Mouse (Mus musculus): Measurements from ENCODE around the gene Glrp1. TPM values are rescaled to one million over a fixed set of nuclear protein-coding genes. Genes with fewer than 3 reads are reported as not detected.

Glrp1 gene
- polyA plus RNA-seq, 1 experiment, result 5.0 TPM

GRCm38 (mm10) chr1:88536308-88536707, 26.4 kb upstream of the Glrp1 start:
- TF ChIP-seq TCF3 (IDR thresholded peaks at IDR 0.05; ENCODE audit: insufficient read length, low read depth) (no peak), MYOD1 (IDR thresholded peaks at IDR 0.05; ENCODE audit: control insufficient read depth in 1 of 3, insufficient read length in 2 of 3, low read depth in 2 of 3) (no peak), POLR2A (IDR thresholded peaks at IDR 0.05; ENCODE audit: insufficient read length, low read depth) (no peak), E2F4 (IDR thresholded peaks at IDR 0.05; ENCODE audit: insufficient read depth) (no peak), SRF (IDR thresholded peaks at IDR 0.05; ENCODE audit: control insufficient read depth, insufficient read length, low read depth) (no peak), MAX (IDR thresholded peaks at IDR 0.05; ENCODE audit: low read depth) (no peak), TCF12 (IDR thresholded peaks at IDR 0.05; ENCODE audit: insufficient read depth, poor library complexity, severe bottlenecking) (no peak), REST (IDR thresholded peaks at IDR 0.05; ENCODE audit: insufficient read depth, insufficient read length) (no peak), POLR2AphosphoS2 (IDR thresholded peaks at IDR 0.05; ENCODE audit: insufficient read length, low read depth) (no peak), MYOG (IDR thresholded peaks at IDR 0.05; ENCODE audit: control insufficient read depth in 1 of 3, insufficient read depth in 1 of 3, insufficient read length in 2 of 3, low read depth in 2 of 3) (no peak), USF1 (IDR thresholded peaks at IDR 0.05; ENCODE audit: low read depth) (no peak), CEBPB (IDR thresholded peaks at IDR 0.05; ENCODE audit: insufficient read depth, poor library complexity, severe bottlenecking) (no peak)
- no peak overlapping the region for H3K4me3 ChIP-seq
- no peaks in the 10 kb centered on the region for H3K36me3 ChIP-seq (ENCODE audit: control insufficient read depth, insufficient read depth)
- H3K4me2 ChIP-seq (ENCODE audit: low read depth), result no peak overlapping the region
- no peaks in the 10 kb centered on the region for H3K27me3 ChIP-seq (ENCODE audit: control insufficient read depth, insufficient read depth, insufficient read length)
- no peaks in the 10 kb centered on the region for H3K79me2 ChIP-seq (ENCODE audit: control insufficient read depth, insufficient read depth)
- H3ac ChIP-seq (ENCODE audit: control insufficient read depth, insufficient read length), result no peak overlapping the region

GRCm38 (mm10) chr1:88534091-88534490, 24.2 kb upstream of the Glrp1 start:
- H3K4me2 ChIP-seq (ENCODE audit: low read depth), result peak overlapping the region; percentile 70
- H3K4me3 ChIP-seq, result no peak overlapping the region
- H3K27me3 ChIP-seq (ENCODE audit: control insufficient read depth, insufficient read depth, insufficient read length), result no peaks in the 10 kb centered on the region
- H3ac ChIP-seq (ENCODE audit: control insufficient read depth, insufficient read length), result no peak overlapping the region
- TF ChIP-seq TCF3 (IDR thresholded peaks at IDR 0.05; ENCODE audit: insufficient read length, low read depth) (no peak), SRF (IDR thresholded peaks at IDR 0.05; ENCODE audit: control insufficient read depth, insufficient read length, low read depth) (no peak), CEBPB (IDR thresholded peaks at IDR 0.05; ENCODE audit: insufficient read depth, poor library complexity, severe bottlenecking) (0 out of 2 replicates have a peak, but pooled peaks have one; percentile 33), TCF12 (IDR thresholded peaks at IDR 0.05; ENCODE audit: insufficient read depth, poor library complexity, severe bottlenecking) (no peak), E2F4 (IDR thresholded peaks at IDR 0.05; ENCODE audit: insufficient read depth) (peak; percentile 90)
- no peaks in the 10 kb centered on the region for H3K36me3 ChIP-seq (ENCODE audit: control insufficient read depth, insufficient read depth)
- no peaks in the 10 kb centered on the region for H3K79me2 ChIP-seq (ENCODE audit: control insufficient read depth, insufficient read depth)

- TF ChIP-seq TCF3 (IDR thresholded peaks at IDR 0.05; ENCODE audit: insufficient read length, low read depth) (no peak), POLR2A (IDR thresholded peaks at IDR 0.05; ENCODE audit: insufficient read length, low read depth) (no peak), POLR2AphosphoS2 (IDR thresholded peaks at IDR 0.05; ENCODE audit: insufficient read length, low read depth) (no peak), MYOG (IDR thresholded peaks at IDR 0.05; ENCODE audit: control insufficient read depth in 1 of 3, insufficient read depth in 1 of 3, insufficient read length in 2 of 3, low read depth in 2 of 3) (no peak), SRF (IDR thresholded peaks at IDR 0.05; ENCODE audit: control insufficient read depth, insufficient read length, low read depth) (no peak), USF1 (IDR thresholded peaks at IDR 0.05; ENCODE audit: low read depth) (no peak), E2F4 (IDR thresholded peaks at IDR 0.05; ENCODE audit: insufficient read depth) (no peak), REST (IDR thresholded peaks at IDR 0.05; ENCODE audit: insufficient read depth, insufficient read length) (no peak), MAX (IDR thresholded peaks at IDR 0.05; ENCODE audit: low read depth) (no peak), CEBPB (IDR thresholded peaks at IDR 0.05; ENCODE audit: insufficient read depth, poor library complexity, severe bottlenecking) (no peak)
- Histone ChIP-seq H3K4me3 (no peak overlapping the region), H3K36me3 (ENCODE audit: control insufficient read depth, insufficient read depth) (no peaks in the 10 kb centered on the region), H3K4me2 (ENCODE audit: low read depth) (peak overlapping the region; percentile 47), H3K27me3 (ENCODE audit: control insufficient read depth, insufficient read depth, insufficient read length) (no peaks in the 10 kb centered on the region), H3ac (ENCODE audit: control insufficient read depth, insufficient read length) (no peak overlapping the region), H3K79me2 (ENCODE audit: control insufficient read depth, insufficient read depth) (no peaks in the 10 kb centered on the region)
Measured at GRCm38 (mm10) chr1:88526161-88526560, 16.3 kb upstream of the Glrp1 start.

- no peak overlapping the region for H3K4me3 ChIP-seq
- no peak for TF ChIP-seq POLR2AphosphoS2 (IDR thresholded peaks at IDR 0.05; ENCODE audit: insufficient read length, low read depth)
- no peak for TF ChIP-seq E2F4 (IDR thresholded peaks at IDR 0.05; ENCODE audit: insufficient read depth)
- TF ChIP-seq POLR2A (IDR thresholded peaks at IDR 0.05; ENCODE audit: insufficient read length, low read depth), result no peak
- TF ChIP-seq MAX (IDR thresholded peaks at IDR 0.05; ENCODE audit: low read depth), result no peak
- no peak for TF ChIP-seq TCF12 (IDR thresholded peaks at IDR 0.05; ENCODE audit: insufficient read depth, poor library complexity, severe bottlenecking)
- no peak for TF ChIP-seq CEBPB (IDR thresholded peaks at IDR 0.05; ENCODE audit: insufficient read depth, poor library complexity, severe bottlenecking)
- TF ChIP-seq REST (IDR thresholded peaks at IDR 0.05; ENCODE audit: insufficient read depth, insufficient read length), result no peak
- no peak for TF ChIP-seq MYOD1 (IDR thresholded peaks at IDR 0.05; ENCODE audit: control insufficient read depth in 1 of 3, insufficient read length in 2 of 3, low read depth in 2 of 3)
- TF ChIP-seq MYOG (IDR thresholded peaks at IDR 0.05; ENCODE audit: control insufficient read depth in 1 of 3, insufficient read depth in 1 of 3, insufficient read length in 2 of 3, low read depth in 2 of 3), result no peak
- TF ChIP-seq SRF (IDR thresholded peaks at IDR 0.05; ENCODE audit: control insufficient read depth, insufficient read length, low read depth), result no peak
- no peak for TF ChIP-seq TCF3 (IDR thresholded peaks at IDR 0.05; ENCODE audit: insufficient read length, low read depth)
- TF ChIP-seq USF1 (IDR thresholded peaks at IDR 0.05; ENCODE audit: low read depth), result no peak
- H3K27me3 ChIP-seq (ENCODE audit: control insufficient read depth, insufficient read depth, insufficient read length), result no peaks in the 10 kb centered on the region
- no peaks in the 10 kb centered on the region for H3K36me3 ChIP-seq (ENCODE audit: control insufficient read depth, insufficient read depth)
- no peak overlapping the region for H3ac ChIP-seq (ENCODE audit: control insufficient read depth, insufficient read length)
- H3K79me2 ChIP-seq (ENCODE audit: control insufficient read depth, insufficient read depth), result no peaks in the 10 kb centered on the region
- H3K4me2 ChIP-seq (ENCODE audit: low read depth), result peak overlapping the region; percentile 47
Measured at GRCm38 (mm10) chr1:88525622-88526021, 15.8 kb upstream of the Glrp1 start.
